Comparison of ENCODE assay signal across 12 mouse cellular contexts in the genomic region with DNA sequence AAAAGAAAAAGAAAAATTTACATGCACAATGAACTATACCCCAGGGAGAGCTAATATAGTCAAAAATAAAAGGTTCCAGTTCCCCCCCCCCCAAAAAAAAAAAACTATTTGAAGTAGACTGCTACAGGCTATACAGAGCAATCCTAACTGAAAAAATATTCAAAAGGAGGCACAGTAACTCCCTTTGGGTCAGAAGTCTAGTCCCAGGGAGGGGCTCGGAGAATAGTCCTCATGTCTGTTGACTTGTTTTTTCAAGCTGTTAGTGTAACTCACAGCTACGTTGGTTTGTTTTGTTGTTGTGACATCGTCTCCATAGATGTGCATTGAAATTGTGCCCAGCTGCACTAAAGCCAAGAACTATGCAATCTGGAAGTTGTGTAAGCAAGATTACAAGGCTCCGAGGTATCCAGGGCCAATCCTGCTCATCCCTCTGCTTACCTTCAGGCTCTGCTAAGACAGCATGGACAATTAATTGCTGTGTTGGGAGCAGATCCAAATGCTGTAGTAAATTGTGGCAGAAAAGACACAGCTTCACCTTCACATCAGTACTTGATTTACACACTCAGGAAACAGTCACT.
DNase-seq lines count a peak whose midpoint lies in the region; ATAC-seq lines count a peak whose summit lies in the region.
"Had no signal": no experiment of that assay in that cellular context is flagged by ENCODE, and none has a peak within 500 bp of the region (broad histone marks: within the 10 kb centered on the region; RNA-seq: fewer than 3 reads in every experiment).

No protein-coding gene starts in this region.

- H3K36me3 ChIP-seq in forebrain, embryonic 14.5 days (ENCODE audit: control insufficient read depth, insufficient read depth, low read length) = no peaks in the 10 kb centered on the region
- no peaks in the 10 kb centered on the region for H3K36me3 ChIP-seq in forebrain, embryonic 12.5 days (replicated peaks)
- H3K36me3 ChIP-seq in midbrain, embryonic 13.5 days = no peaks in the 10 kb centered on the region

- no peaks in the 10 kb centered on the region for H3K9me3 ChIP-seq in forebrain, embryonic 14.5 days (replicated peaks; ENCODE audit: control insufficient read depth, low read length)
- no peaks in the 10 kb centered on the region for H3K9me3 ChIP-seq in forebrain, embryonic 12.5 days
- H3K9me3 ChIP-seq in midbrain, embryonic 13.5 days = no peaks in the 10 kb centered on the region

- peak; percentile 42; the same call in 1 of the 2 replicates for ATAC-seq in forebrain, embryonic 14.5 days
- ATAC-seq in forebrain, embryonic 12.5 days (ENCODE audit: low FRiP score) = no peak
- no peak for ATAC-seq in midbrain, embryonic 13.5 days
- ATAC-seq: Patski had no signal

- no peak overlapping the region for H3K27ac ChIP-seq in forebrain, embryonic 14.5 days (ENCODE audit: low read depth, low read length)
- H3K27ac ChIP-seq in forebrain, embryonic 12.5 days = no peak overlapping the region
- no peak overlapping the region for H3K27ac ChIP-seq in midbrain, embryonic 13.5 days
- H3K27ac ChIP-seq: hindbrain, embryonic 14.5 days had no signal

- no peak overlapping the region for H3K9ac ChIP-seq in forebrain, embryonic 14.5 days (ENCODE audit: low read length)
- no peak overlapping the region for H3K9ac ChIP-seq in forebrain, embryonic 12.5 days
- H3K9ac ChIP-seq in midbrain, embryonic 13.5 days (replicated peaks) = no peak overlapping the region
- H3K9ac ChIP-seq: hindbrain, embryonic 14.5 days had no signal

- no peaks in the 10 kb centered on the region for H3K27me3 ChIP-seq in forebrain, embryonic 14.5 days (replicated peaks; ENCODE audit: control insufficient read depth, insufficient read depth, low read length)
- H3K27me3 ChIP-seq in forebrain, embryonic 12.5 days = no peaks in the 10 kb centered on the region
- no peaks in the 10 kb centered on the region for H3K27me3 ChIP-seq in midbrain, embryonic 13.5 days
- H3K27me3 ChIP-seq: Patski had no signal

- H3K4me3 ChIP-seq in forebrain, embryonic 14.5 days (ENCODE audit: low read depth, low read length) = no peak overlapping the region
- no peak overlapping the region for H3K4me3 ChIP-seq in forebrain, embryonic 12.5 days (replicated peaks)
- H3K4me3 ChIP-seq in midbrain, embryonic 13.5 days (replicated peaks) = no peak overlapping the region

- peak; percentile 35 for DNase-seq in forebrain, embryonic 14.5 days (ENCODE audit: low spot score)
- DNase-seq in MN1 (ENCODE audit: low spot score) = peak; percentile 6
- DNase-seq in gastrocnemius, adult 8-10 months (ENCODE audit: low spot score in 2 of 2) = peak; percentile 3 to 15
- DNase-seq in lung, postnatal 10 days = peak; percentile 11
- DNase-seq in yolk sac, embryonic 10.5 days (ENCODE audit: low spot score) = no peak
- no peak for DNase-seq in layer of hippocampus, adult 9-11 months
- DNase-seq: kidney, postnatal 25 days; thymus, adult 18-20 months had no signal

- no peaks in the 10 kb centered on the region for H3K4me1 ChIP-seq in forebrain, embryonic 14.5 days (ENCODE audit: control insufficient read depth, insufficient read depth, low read length)
- H3K4me1 ChIP-seq in forebrain, embryonic 12.5 days = no peaks in the 10 kb centered on the region
- no peaks in the 10 kb centered on the region for H3K4me1 ChIP-seq in midbrain, embryonic 13.5 days (replicated peaks)

- WGBS in forebrain, embryonic 14.5 days = 74% methylated on average over 4 of the region's 4 CpGs
- WGBS in forebrain, embryonic 12.5 days = 84% methylated on average over 4 of the region's 4 CpGs
- WGBS in midbrain, embryonic 13.5 days = 90% methylated on average over 4 of the region's 4 CpGs

- no peak overlapping the region for H3K4me2 ChIP-seq in forebrain, embryonic 14.5 days (ENCODE audit: low read length)
- H3K4me2 ChIP-seq in forebrain, embryonic 12.5 days = no peak overlapping the region
- no peak overlapping the region for H3K4me2 ChIP-seq in midbrain, embryonic 13.5 days (replicated peaks)
- H3K4me2 ChIP-seq: hindbrain, embryonic 14.5 days had no signal

Comparison
In these comparisons a context has a peak if more than half of its experiments do, and no peak if none do; other contexts are left out.
1. DNase-seq: peak in forebrain, embryonic 14.5 days (single experiment), MN1 (single experiment), gastrocnemius, adult 8-10 months (2 of 2) and lung, postnatal 10 days (single experiment); none in yolk sac, embryonic 10.5 days (single experiment) and layer of hippocampus, adult 9-11 months (single experiment).